Mouse (Mus musculus): ENCODE results near the gene Sh2d2a.

- TF ChIP-seq POLR2A (IDR thresholded peaks at IDR 0.05; ENCODE audit: low read depth, low read length) (no peak), CTCF (IDR thresholded peaks at IDR 0.05; ENCODE audit: borderline replicate concordance, insufficient read depth, low read length) (peak; percentile 23; the same call in 1 of the 2 replicates)
These were observed 13.3 kb downstream of the Sh2d2a start for GRCm38 (mm10) chr3:87859813-87860212.

Measured in embryonic fibroblast, embryonic 13.5 days (primary cell).